In the genomic region with DNA sequence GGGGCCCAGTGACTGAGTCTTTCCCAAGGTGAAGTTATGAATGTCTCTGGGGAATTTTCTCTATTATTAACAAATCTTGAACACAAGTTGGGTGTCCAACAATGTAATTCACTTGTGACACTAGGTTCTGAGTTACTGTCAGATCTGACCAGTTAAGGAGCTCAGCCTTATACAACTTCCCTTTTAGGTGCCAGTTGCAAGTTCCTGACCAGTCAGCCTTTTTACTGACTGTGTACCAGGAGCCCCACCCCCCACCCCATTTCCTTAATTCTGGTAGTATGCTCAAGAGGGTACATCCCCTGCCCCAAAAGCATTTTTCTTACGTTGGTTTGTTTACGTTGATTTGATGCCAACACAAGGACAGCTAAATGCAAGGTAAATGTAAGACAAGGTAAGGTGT, we compare ENCODE assay signal across 20 mouse cellular contexts. TPM values are rescaled to one million over a fixed set of nuclear protein-coding genes. Genes with fewer than 3 reads are reported as not detected.
"Had no signal": no experiment of that assay in that cellular context is flagged by ENCODE, and none has a peak within 500 bp of the region (broad histone marks: within the 10 kb centered on the region; RNA-seq: fewer than 3 reads in every experiment).

No protein-coding gene starts in this region.

- H3K4me3 ChIP-seq: limb, embryonic 12.5 days; liver, embryonic 13.5 days; lung, embryonic 15.5 days; megakaryocyte, embryonic 14.5 days had no signal

- DNase-seq: kidney, adult 2 months; kidney, postnatal 36 days; layer of hippocampus, adult 9-11 months; layer of hippocampus, postnatal 36 days; liver; liver, embryonic 13.5 days; liver, postnatal 0 days; right cerebral cortex, postnatal 14 days; thymus, postnatal 4 days had no signal

- H3K9me3 ChIP-seq: liver, embryonic 13.5 days; lung, embryonic 15.5 days; megakaryocyte, embryonic 14.5 days had no signal

- H3K4me2 ChIP-seq: limb, embryonic 12.5 days; liver, embryonic 13.5 days; lung, embryonic 15.5 days; midbrain, embryonic 11.5 days had no signal

- H3K27me3 ChIP-seq: limb, embryonic 12.5 days; liver, embryonic 13.5 days; lung, embryonic 15.5 days had no signal

- H3K27ac ChIP-seq: limb, embryonic 12.5 days; liver, embryonic 13.5 days; lung, embryonic 15.5 days; stomach, postnatal 0 days had no signal

- H3K36me3 ChIP-seq: limb, embryonic 12.5 days; liver, embryonic 13.5 days; lung, embryonic 15.5 days had no signal

- H3K9ac ChIP-seq: limb, embryonic 12.5 days; liver, embryonic 13.5 days; liver, postnatal 0 days; lung, embryonic 15.5 days had no signal

- ATAC-seq: midbrain, embryonic 16.5 days had no signal

RNA-seq across cellular contexts. Expression of gene Ctla4, which starts 21.6 kb away (rescaled TPM):
- total RNA-seq: layer of hippocampus, adult 18-20 months; layer of hippocampus, postnatal 36 days; left cerebral cortex, adult 8-10 months; left cerebral cortex, postnatal 25 days had no signal
- polyA plus RNA-seq: kidney, embryonic 16.5 days; liver, embryonic 13.5 days; liver, postnatal 0 days; midbrain, embryonic 11.5 days; midbrain, embryonic 16.5 days; neural tube, embryonic 14.5 days; stomach, postnatal 0 days had no signal
